Mouse (Mus musculus): Measurements from ENCODE around the gene Fbf1.
A peak's percentile ranks its signal among the peaks of the same experiment; 100 is the strongest.
"Not testable (repeated sequence)": the region's sequence is repeated elsewhere in the genome, so short reads cannot be mapped to it uniquely, and the experiment has no call there.

Gene Fbf1

GRCm38 (mm10) chr11:116133497-116133896, 34.5 kb downstream of the Fbf1 start:
- DNase-seq (ENCODE audit: low spot score), result no peak

GRCm38 (mm10) chr11:116132366-116133333, 35.3 kb downstream of the Fbf1 start:
- DNase-seq (ENCODE audit: low spot score), result no peak

- DNase-seq (ENCODE audit: low spot score), result no peak
Observed at GRCm38 (mm10) chr11:116131349-116132170, 36.4 kb downstream of the Fbf1 start.

GRCm38 (mm10) chr11:116130488-116131205, 37.3 kb downstream of the Fbf1 start, which contains the start of gene Trim65:
Trim65 (minus strand) TSS chr11:116131128.
- peak; percentile 85 for DNase-seq (ENCODE audit: low spot score)

GRCm38 (mm10) chr11:116129993-116130487, 37.9 kb downstream of the Fbf1 start:
- DNase-seq (ENCODE audit: low spot score), result no peak

- DNase-seq (ENCODE audit: low spot score), result no peak
Observed at GRCm38 (mm10) chr11:116129091-116129790, 38.7 kb downstream of the Fbf1 start.

- DNase-seq (ENCODE audit: low spot score), result no peak
Observed at GRCm38 (mm10) chr11:116127986-116128385, 40.0 kb downstream of the Fbf1 start.

GRCm38 (mm10) chr11:116127156-116127980, 40.6 kb downstream of the Fbf1 start, which contains the start of gene Trim47:
Trim47 (minus strand) TSS chr11:116127210.
- peak; percentile 85 for DNase-seq (ENCODE audit: low spot score)

- no peak for DNase-seq (ENCODE audit: low spot score)
Observed at GRCm38 (mm10) chr11:116126261-116126660, 41.7 kb downstream of the Fbf1 start.

- not testable (repeated sequence) for DNase-seq (ENCODE audit: low spot score)
Observed at GRCm38 (mm10) chr11:116121731-116122245, 46.2 kb downstream of the Fbf1 start.

GRCm38 (mm10) chr11:116117819-116118218, 50.1 kb downstream of the Fbf1 start:
- no peak for DNase-seq (ENCODE audit: low spot score)

GRCm38 (mm10) chr11:116117241-116117640, 50.7 kb downstream of the Fbf1 start:
- DNase-seq (ENCODE audit: low spot score), result no peak

GRCm38 (mm10) chr11:116111611-116112203, 56.3 kb downstream of the Fbf1 start:
- DNase-seq (ENCODE audit: low spot score), result no peak

- DNase-seq (ENCODE audit: low spot score), result no peak
Observed at GRCm38 (mm10) chr11:116111067-116111466, 56.9 kb downstream of the Fbf1 start.

GRCm38 (mm10) chr11:116110540-116110939, 57.4 kb downstream of the Fbf1 start:
- DNase-seq (ENCODE audit: low spot score), result no peak

- DNase-seq (ENCODE audit: low spot score), result peak; percentile 80
Observed at GRCm38 (mm10) chr11:116110131-116110530, 57.8 kb downstream of the Fbf1 start.

GRCm38 (mm10) chr11:116109441-116110081, 58.4 kb downstream of the Fbf1 start:
- DNase-seq (ENCODE audit: low spot score), result no peak

GRCm38 (mm10) chr11:116108464-116109137, 59.4 kb downstream of the Fbf1 start:
- DNase-seq (ENCODE audit: low spot score), result no peak

Measured in ovary, postnatal 14 days (tissue).